21 mouse cellular contexts compared by ENCODE assay signal in the genomic region with DNA sequence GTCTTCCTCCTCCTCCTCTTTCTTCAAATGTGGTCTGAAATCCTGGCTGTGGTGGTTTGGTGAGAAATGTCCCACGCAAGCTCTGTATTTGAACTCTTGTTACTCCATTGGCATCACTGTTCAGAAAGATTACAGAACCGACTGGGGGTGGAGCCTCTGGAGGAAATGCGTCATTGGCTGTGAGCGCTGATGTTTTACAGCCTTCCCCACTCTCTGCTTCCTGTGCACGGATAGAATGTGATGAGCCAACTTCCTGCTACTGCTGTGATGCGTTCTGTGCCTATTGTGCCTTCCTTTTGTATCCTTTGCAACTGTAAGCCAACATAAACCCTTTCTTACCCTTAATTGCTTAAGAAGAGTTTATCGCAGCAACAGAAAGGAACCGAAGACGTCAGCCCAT.
"Had no signal": no experiment of that assay in that cellular context is flagged by ENCODE, and none has a peak within 500 bp of the region (broad histone marks: within the 10 kb centered on the region; RNA-seq: fewer than 3 reads in every experiment).

No protein-coding gene starts in this region.

- H3K27ac ChIP-seq: heart, embryonic 10.5 days; hindbrain, embryonic 10.5 days; hindbrain, embryonic 12.5 days; hindbrain, embryonic 14.5 days; intestine, embryonic 15.5 days; layer of hippocampus, adult 2 months; limb, embryonic 13.5 days; limb, embryonic 15.5 days; liver, embryonic 12.5 days had no signal

- H3K4me1 ChIP-seq: heart, embryonic 10.5 days; heart, embryonic 12.5 days; limb, embryonic 13.5 days; liver, embryonic 12.5 days had no signal

- H3K4me3 ChIP-seq: heart, embryonic 10.5 days; heart, embryonic 12.5 days; hindbrain, embryonic 10.5 days; hindbrain, embryonic 12.5 days; intestine, embryonic 15.5 days; layer of hippocampus, adult 2 months; limb, embryonic 13.5 days; limb, embryonic 15.5 days; liver, embryonic 12.5 days had no signal

- DNase-seq: gastrocnemius, postnatal 14 days; gastrocnemius, postnatal 36 days; heart, adult 18-20 months; heart, postnatal 10 days; heart, postnatal 4 days; kidney, adult 18-20 months; kidney, adult 8-10 months; kidney, postnatal 10 days; kidney, postnatal 25 days; kidney, postnatal 4 days; left cerebral cortex, postnatal 4 days had no signal

- H3K27me3 ChIP-seq: heart, embryonic 12.5 days; hindbrain, embryonic 12.5 days; intestine, embryonic 15.5 days; limb, embryonic 13.5 days; limb, embryonic 15.5 days; liver, embryonic 12.5 days had no signal

- H3K36me3 ChIP-seq: heart, embryonic 10.5 days; heart, embryonic 12.5 days; hindbrain, embryonic 10.5 days; hindbrain, embryonic 12.5 days; intestine, embryonic 15.5 days; limb, embryonic 13.5 days; limb, embryonic 15.5 days; liver, embryonic 12.5 days had no signal
